Mouse (Mus musculus): ENCODE data around the gene Mtmr12.

The Mtmr12 gene

DNA sequence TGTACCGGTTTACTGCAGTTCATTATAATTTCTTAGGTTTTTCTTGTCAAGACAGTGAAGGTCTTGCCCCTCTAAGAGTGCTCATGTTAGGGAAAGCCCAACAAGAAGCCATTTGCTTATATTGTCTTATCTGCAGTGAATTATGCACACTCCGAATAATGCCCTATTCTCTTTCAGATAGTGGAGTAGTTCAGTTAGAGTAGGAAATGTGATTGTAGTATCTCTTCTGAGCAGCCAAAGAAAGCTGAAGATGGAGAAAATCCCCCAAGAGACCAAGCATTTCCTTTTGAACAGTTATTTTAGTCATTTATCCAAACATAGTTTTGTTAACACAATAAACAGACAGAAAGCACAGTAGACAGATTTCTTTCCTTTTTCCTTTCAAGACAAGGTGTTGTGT, 32.1 kb downstream of the Mtmr12 start:
- 82% methylated on average over 2 of the region's 2 CpGs for WGBS

GRCm38 (mm10) chr15:12237539-12237938, 32.7 kb downstream of the Mtmr12 start:
- WGBS = 73% methylated on average over 4 of the region's 4 CpGs

- WGBS = 80% methylated on average over 6 of the region's 6 CpGs
Measured at GRCm38 (mm10) chr15:12238337-12238736, 33.5 kb downstream of the Mtmr12 start.

DNA sequence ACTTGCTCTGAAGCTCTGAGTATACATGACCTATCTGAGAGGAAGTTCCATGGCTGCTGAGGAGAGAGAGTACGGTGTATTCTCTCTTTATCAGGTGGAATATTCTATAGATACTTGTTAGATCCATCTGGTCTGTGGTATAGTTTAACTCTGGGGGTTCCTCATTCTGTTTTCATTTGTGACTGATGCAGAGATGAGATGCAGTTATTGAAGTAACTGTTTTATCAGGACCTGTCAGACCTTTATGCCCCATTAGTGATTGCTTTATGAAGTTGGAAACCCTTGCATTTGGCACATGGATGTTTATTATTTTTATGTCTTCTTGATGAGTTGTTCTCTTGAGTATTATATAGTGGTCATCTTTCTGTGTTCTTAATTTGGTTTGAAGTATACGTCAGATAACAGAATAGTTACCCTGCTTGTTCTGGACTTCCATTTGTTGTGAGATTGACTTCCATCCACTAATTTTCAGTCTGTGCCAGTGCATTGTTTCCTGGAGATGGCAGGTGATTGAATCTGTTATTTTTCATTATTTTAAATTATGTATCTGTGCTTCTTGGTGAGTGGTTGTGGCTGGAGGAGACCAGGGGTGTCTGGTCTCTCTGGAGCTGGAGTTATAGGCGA, 36.0 kb downstream of the Mtmr12 start:
- WGBS = 95% methylated on average over 3 of the region's 3 CpGs

DNA sequence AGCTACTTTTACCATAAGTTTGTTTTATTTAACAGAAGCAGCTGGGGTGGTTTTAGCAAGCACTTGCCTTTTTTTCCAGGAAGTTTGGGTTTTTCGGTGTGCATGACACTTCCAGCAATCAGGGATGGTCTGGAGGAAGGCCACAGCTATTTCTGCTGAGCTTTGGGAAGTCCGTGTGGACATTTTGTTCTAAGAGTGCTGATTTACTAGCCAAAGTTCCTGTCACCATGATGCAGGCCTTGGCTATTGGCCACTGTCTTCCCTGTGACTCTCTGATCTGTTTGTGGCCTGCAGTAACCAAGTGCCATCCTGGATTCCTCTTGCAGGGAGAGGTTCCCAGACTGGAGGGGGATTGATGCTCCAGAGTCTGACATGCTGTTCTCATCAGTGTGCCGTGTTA, 39.0 kb downstream of the Mtmr12 start:
- WGBS = 20% methylated on average over 3 of the region's 3 CpGs

GRCm38 (mm10) chr15:12245580-12246359, 40.9 kb downstream of the Mtmr12 start:
- WGBS = 36% methylated on average over 6 of the region's 6 CpGs

DNA sequence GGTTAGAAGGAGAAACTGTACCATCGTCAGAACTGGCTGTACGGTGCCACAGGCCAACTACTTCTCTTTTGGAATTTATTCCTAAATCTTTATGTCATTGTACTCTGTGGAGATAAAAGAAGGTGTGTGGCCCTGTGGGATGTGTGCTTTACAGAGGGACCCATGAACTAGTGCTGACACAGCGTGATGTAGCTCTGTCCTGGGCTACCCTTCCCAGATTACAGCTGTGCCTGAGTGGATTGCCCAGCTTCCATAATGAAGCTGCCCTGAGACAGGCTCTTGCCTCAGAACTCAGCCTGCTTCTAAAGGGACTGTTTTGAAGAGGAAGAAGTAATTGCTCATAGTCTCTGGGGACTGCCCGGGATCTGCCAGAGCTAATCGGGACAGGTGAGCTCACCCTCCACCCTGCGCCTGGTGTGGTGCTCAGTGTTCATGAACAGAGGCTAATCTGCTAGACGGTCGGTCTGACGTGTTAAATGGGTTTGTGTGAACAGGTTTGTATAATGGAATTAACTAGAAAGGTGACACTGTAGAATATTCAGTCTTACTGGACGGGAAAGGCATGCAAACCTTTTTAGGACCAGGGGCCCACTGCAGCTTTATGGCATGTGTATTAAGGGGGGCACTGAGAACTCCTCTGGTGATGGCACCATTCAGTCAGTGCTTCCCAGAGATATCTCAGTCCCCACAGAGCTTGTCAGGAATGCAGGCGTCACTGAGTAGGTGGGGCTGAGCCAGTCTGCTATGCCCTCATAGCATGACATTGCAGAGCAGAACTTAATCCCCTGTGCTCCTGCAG, 41.7 kb downstream of the Mtmr12 start:
- WGBS = 52% methylated on average over 11 of the region's 11 CpGs

DNA sequence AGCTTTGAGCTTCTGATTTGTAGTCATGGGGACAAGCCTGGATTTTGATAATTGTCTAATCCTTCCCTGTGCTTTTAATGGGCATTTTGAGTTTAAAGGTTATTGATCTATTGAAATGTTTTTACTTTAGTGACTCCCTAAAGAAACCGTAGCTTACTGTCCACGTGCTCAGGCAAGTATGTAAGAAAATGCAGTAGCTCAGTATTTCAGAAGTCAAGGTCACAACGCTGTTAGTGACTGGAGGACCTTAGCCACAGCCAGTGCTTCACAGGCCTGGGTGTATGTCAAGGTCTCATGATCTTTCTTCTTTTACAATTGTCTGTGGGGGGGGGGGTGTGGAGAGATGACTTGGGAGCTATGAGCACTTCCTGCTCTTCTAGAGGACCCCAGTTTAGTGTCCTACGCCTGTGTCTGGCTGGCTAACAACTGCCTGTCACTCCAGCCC, 42.4 kb downstream of the Mtmr12 start:
- WGBS = 66% methylated on average over 4 of the region's 4 CpGs

GRCm38 (mm10) chr15:12248279-12248678, 43.5 kb downstream of the Mtmr12 start:
- WGBS = 62% methylated on average over 4 of the region's 4 CpGs

- WGBS = 83% methylated on average over 5 of the region's 5 CpGs
Measured at GRCm38 (mm10) chr15:12250350-12250749, 45.5 kb downstream of the Mtmr12 start.

- 76% methylated on average over 15 of the region's 15 CpGs for WGBS
Measured at GRCm38 (mm10) chr15:12251416-12252140, 46.8 kb downstream of the Mtmr12 start.

GRCm38 (mm10) chr15:12252141-12252489, 47.3 kb downstream of the Mtmr12 start:
- 87% methylated on average over 2 of the region's 2 CpGs for WGBS

GRCm38 (mm10) chr15:12257730-12258494, 53.1 kb downstream of the Mtmr12 start:
- WGBS = 85% methylated on average over 16 of the region's 16 CpGs

GRCm38 (mm10) chr15:12263056-12263455, 58.2 kb downstream of the Mtmr12 start:
- WGBS = 80% methylated on average over 3 of the region's 3 CpGs

- 65% methylated on average over 8 of the region's 8 CpGs for WGBS
Measured at GRCm38 (mm10) chr15:12266460-12266859, 61.6 kb downstream of the Mtmr12 start.

- 50% methylated on average over 1 of the region's 1 CpGs for WGBS
Measured at GRCm38 (mm10) chr15:12268021-12268420, 63.2 kb downstream of the Mtmr12 start.

- WGBS = 79% methylated on average over 9 of the region's 9 CpGs
Measured at GRCm38 (mm10) chr15:12271340-12271739, 66.5 kb downstream of the Mtmr12 start.

DNA sequence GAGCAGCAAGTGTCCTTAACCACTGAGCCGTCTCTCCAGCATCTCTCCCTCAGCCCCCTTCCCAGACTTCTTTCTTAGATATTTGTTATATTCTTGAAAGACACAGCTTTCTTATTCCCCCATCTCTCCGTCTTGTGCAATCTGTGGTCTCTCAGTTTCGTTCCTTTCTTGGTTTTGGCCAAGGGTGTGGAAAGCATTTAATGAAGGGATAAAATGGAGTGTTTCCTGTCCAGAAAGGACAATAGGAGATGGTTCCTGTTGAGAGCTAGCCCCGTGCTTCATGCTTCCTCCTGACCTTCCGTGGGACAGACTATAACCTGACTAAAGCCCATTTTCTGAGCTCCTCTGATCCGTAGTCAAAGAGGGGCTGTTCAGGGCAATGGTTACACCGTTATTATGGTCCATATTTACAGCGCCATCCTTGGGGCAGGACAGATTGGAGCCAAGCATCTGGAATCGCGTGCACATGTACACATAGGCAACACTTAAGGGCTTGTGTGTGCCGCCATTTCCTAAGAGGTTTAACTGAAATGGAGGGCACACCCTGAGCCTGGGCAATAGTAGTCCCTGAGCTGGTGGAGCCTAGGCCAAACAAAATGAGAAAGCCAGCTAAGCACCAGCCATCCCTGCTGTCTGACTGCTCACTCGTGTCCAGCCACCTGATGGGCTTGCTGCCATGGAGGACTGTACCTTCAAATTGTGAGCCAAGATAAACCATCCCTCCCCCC, 68.7 kb downstream of the Mtmr12 start:
- WGBS = 74% methylated on average over 12 of the region's 12 CpGs

DNA sequence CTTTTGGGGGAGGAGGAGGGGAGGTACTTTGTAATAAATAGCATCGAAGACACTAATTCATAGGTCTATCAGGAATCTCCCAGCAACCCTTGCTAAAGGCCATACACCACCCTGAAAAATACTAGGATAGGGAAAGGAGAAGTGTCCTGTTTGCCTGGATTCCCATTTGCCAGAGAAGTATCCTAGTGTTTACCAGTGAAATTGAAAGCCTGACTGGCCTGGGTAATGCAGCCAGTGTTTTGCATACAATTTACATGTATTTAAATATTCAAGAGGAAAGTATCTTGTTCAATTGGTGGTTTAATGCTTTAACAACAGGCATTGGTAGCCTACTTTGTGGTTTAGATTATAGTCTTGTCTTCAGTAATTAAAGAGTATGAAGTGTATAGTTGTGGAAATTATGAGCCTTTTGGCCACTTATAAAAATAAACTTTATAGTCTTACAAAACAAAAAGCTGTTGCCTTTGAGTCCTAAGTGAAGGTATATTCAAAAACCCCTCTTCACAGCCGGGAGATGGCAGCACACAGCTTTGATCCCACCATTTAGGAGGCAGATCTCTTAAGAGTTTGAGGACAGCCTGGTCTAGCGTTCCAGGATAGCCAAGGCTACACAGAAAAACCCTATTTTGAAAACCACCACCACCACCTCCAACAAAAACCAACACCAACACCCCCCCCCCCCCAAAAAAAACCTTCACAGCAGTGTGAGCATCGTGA, 69.4 kb downstream of the Mtmr12 start:
- 56% methylated on average over 4 of the region's 4 CpGs for WGBS

Data from cerebral cortex, adult 2 months (tissue).